Mouse (Mus musculus) midbrain, embryonic 12.5 days (tissue): Measurements from ENCODE around the gene Gm11239. TPM values are rescaled to one million over a fixed set of nuclear protein-coding genes. Genes with fewer than 3 reads are reported as not detected.
"Not testable (repeated sequence)": the region's sequence is repeated elsewhere in the genome, so short reads cannot be mapped to it uniquely, and the experiment has no call there.

Experiments used
- ATAC-seq: fragments of 200-750 bp; cut with Nextera tagmentation; 2 replicates; pipeline ENCODE4 v1.8.0; 2017; ENCODE audit warnings: low read depth, moderate TSS enrichment, moderate library complexity; ENCODE audit not compliant: low FRiP score
- H3K27ac ChIP-seq: fragments of 300-500 bp; sonication (generic); replicated peaks from 2 replicates; pipeline ENCODE4 v1.5.1; 2016; ENCODE audit warnings: mild to moderate bottlenecking
- H3K27me3 ChIP-seq: fragments of 300-500 bp; sonication (generic); 2 replicates; pipeline ENCODE4 v1.6.1; 2016; ENCODE audit warnings: mild to moderate bottlenecking
- H3K36me3 ChIP-seq: fragments of 300-500 bp; sonication (generic); 2 replicates; pipeline ENCODE4 v1.6.1; 2016
- H3K4me1 ChIP-seq: fragments of 300-500 bp; sonication (generic); 2 replicates; pipeline ENCODE4 v1.6.1; 2016
- H3K4me2 ChIP-seq: fragments of 300-500 bp; sonication (generic); replicated peaks from 2 replicates; pipeline ENCODE4 v1.6.1; 2016; ENCODE audit warnings: mild to moderate bottlenecking, moderate library complexity
- H3K4me3 ChIP-seq: fragments of 300-500 bp; sonication (generic); 2 replicates; pipeline ENCODE4 v1.5.1; 2016; ENCODE audit warnings: mild to moderate bottlenecking
- H3K9ac ChIP-seq: fragments of 300-500 bp; sonication (generic); replicated peaks from 2 replicates; pipeline ENCODE4 v1.6.1; 2016; ENCODE audit warnings: mild to moderate bottlenecking, moderate library complexity
- H3K9me3 ChIP-seq: fragments of 300-500 bp; sonication (generic); 2 replicates; pipeline ENCODE4 v1.6.1; 2016; ENCODE audit warnings: mild to moderate bottlenecking
- WGBS: fragments of 180-500 bp; shearing (Covaris S2); methylation state at CpG from one replicate; pipeline ENCODE4 v1.1.7; 2016; 5-methylcytosine and 5-hydroxymethylcytosine counted together
- polyA plus RNA-seq: library from polyadenylated mRNA; unstranded; fragments of >200 nt; fragmentation: Nextera tagmentation; extraction: Ambion mirVana; gene quantifications from 2 replicates; pipeline ENCODE4 v1.2.1, GENCODE M21; 2016

Gm11239 gene
- polyA plus RNA-seq, result not detected in 2 replicates

DNA sequence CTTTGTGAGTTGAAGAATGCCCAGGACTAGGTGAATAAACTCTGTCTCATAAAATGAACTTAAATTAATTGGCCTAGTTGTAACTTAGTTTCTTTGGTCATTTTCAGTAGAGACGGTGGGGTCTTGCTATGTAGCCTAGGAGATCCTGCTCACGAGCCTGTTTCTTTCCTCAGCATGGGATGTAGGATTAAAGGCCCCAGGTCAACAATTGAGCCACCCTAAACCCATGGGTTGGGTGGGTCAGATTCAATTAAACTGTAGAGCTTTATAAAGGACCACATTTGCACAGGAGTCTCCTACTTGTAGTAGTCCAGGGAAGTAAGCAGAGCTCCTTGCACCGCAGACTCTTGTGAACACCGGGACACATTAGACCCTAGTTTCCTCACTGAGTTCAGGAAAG, at the start of gene Gm11239:
Gene Gm11239, plus strand, starts transcription at position 301 of the 400 bp plus-strand sequence.
- not testable (repeated sequence) for H3K4me1 ChIP-seq, H3K9ac ChIP-seq, H3K4me2 ChIP-seq, H3K36me3 ChIP-seq, H3K27me3 ChIP-seq, H3K27ac ChIP-seq, ATAC-seq, H3K4me3 ChIP-seq, H3K9me3 ChIP-seq
- WGBS, result no CpG with 5 or more reads among the region's 4 CpGs

DNA sequence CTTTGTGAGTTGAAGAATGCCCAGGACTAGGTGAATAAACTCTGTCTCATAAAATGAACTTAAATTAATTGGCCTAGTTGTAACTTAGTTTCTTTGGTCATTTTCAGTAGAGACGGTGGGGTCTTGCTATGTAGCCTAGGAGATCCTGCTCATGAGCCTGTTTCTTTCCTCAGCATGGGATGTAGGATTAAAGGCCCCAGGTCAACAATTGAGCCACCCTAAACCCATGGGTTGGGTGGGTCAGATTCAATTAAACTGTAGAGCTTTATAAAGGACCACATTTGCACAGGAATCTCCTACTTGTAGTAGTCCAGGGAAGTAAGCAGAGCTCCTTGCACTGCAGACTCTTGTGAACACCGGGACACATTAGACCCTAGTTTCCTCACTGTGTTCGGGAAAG, 45.5 kb upstream of the Gm11239 start, which contains the start of gene Gm11237:
Gene Gm11237, plus strand, starts transcription at position 301 of the 400 bp plus-strand sequence.
- H3K4me3 ChIP-seq, H3K9me3 ChIP-seq, H3K4me1 ChIP-seq, H3K4me2 ChIP-seq, H3K36me3 ChIP-seq, H3K9ac ChIP-seq, H3K27me3 ChIP-seq, H3K27ac ChIP-seq, ATAC-seq: not testable (repeated sequence)
- no CpG with 5 or more reads among the region's 3 CpGs for WGBS

DNA sequence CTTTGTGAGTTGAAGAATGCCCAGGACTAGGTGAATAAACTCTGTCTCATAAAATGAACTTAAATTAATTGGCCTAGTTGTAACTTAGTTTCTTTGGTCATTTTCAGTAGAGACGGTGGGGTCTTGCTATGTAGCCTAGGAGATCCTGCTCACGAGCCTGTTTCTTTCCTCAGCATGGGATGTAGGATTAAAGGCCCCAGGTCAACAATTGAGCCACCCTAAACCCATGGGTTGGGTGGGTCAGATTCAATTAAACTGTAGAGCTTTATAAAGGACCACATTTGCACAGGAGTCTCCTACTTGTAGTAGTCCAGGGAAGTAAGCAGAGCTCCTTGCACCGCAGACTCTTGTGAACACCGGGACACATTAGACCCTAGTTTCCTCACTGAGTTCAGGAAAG, 30.3 kb upstream of the Gm11239 start, which contains the start of gene Gm11236:
Gene Gm11236, plus strand, starts transcription at position 301 of the 400 bp plus-strand sequence.
- not testable (repeated sequence) for H3K9ac ChIP-seq, ATAC-seq, H3K4me3 ChIP-seq, H3K27ac ChIP-seq, H3K4me2 ChIP-seq, H3K27me3 ChIP-seq, H3K4me1 ChIP-seq, H3K36me3 ChIP-seq, H3K9me3 ChIP-seq
- WGBS, result no CpG with 5 or more reads among the region's 4 CpGs

DNA sequence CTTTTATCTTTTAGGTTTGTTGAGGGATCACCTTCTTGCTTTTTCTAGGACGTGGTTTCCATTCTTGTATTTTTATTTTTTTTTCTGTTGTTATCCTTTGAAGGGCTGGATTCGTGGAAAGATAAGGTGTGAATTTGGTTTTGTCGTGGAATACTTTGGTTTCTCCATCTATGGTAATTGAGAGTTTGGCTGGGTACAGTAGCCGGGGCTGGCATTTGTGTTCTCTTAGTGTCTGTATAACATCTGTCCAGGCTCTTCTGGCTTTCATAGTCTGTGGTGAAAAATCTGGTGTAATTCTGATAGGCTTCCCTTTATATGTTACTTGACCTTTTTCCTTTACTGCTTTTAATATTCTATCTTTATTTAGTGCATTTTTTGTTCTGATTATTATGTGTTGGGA, 6.3 kb upstream of the Gm11239 start:
- H3K36me3 ChIP-seq, ATAC-seq, H3K27ac ChIP-seq, H3K27me3 ChIP-seq, H3K4me1 ChIP-seq, H3K4me2 ChIP-seq, H3K4me3 ChIP-seq, H3K9ac ChIP-seq, H3K9me3 ChIP-seq: not testable (repeated sequence)
- 90% methylated on average over 4 of the region's 4 CpGs for WGBS

DNA sequence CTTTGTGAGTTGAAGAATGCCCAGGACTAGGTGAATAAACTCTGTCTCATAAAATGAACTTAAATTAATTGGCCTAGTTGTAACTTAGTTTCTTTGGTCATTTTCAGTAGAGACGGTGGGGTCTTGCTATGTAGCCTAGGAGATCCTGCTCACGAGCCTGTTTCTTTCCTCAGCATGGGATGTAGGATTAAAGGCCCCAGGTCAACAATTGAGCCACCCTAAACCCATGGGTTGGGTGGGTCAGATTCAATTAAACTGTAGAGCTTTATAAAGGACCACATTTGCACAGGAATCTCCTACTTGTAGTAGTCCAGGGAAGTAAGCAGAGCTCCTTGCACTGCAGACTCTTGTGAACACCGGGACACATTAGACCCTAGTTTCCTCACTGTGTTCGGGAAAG, 15.1 kb downstream of the Gm11239 start, which contains the start of gene Gm428:
Gene Gm428, plus strand, starts transcription at position 301 of the 400 bp plus-strand sequence.
- not testable (repeated sequence) for ATAC-seq, H3K9ac ChIP-seq, H3K9me3 ChIP-seq, H3K4me3 ChIP-seq, H3K27ac ChIP-seq, H3K4me1 ChIP-seq, H3K4me2 ChIP-seq, H3K36me3 ChIP-seq, H3K27me3 ChIP-seq
- WGBS, result 96% methylated on average over 2 of the region's 4 CpGs

DNA sequence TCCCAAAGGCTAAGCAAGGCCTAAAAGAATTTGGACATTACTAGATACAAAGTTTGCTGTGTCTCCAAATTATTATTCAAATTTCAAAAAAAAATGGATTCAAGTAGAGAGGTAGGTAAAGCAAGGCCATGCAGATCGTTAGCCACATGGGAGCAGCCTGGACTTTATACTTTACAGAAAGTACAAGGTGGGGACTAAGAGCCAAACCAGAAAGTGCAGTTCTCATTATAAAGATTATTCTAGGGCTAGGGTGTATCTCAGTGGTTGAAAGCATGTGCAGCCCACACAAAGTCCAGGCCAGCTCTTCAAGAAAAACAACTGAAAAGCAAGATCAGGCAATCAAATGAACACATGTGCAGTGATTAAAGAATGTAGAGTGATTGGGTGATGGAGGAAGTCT, 50.6 kb downstream of the Gm11239 start:
- H3K4me2 ChIP-seq, result no peak overlapping the region
- H3K9me3 ChIP-seq, result no peaks in the 10 kb centered on the region
- H3K4me3 ChIP-seq, result no peak overlapping the region
- H3K9ac ChIP-seq, result no peak overlapping the region
- no peaks in the 10 kb centered on the region for H3K27me3 ChIP-seq
- no peak for ATAC-seq
- H3K27ac ChIP-seq, result no peak overlapping the region
- no peaks in the 10 kb centered on the region for H3K4me1 ChIP-seq
- no peaks in the 10 kb centered on the region for H3K36me3 ChIP-seq
- WGBS, result 93% methylated on average over 1 of the region's 1 CpGs

DNA sequence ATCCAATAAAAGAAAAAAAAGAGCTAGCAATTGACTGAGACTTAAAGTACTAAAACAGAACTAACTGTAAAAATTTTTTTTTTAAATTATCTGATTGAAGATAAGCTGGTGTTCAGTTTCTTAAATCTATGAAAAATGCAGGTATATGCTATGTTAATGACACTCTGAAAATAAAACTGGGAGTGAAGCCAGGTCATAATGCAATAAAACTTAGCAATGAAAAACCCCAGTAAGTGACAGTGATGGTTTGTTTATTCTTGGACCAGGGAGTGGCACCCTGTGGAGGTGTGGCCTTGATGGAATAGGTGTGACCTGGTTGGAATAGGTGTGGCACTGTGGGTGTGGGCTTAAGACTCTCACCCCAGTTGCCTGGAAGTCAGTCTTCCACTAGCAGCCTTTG, 51.7 kb downstream of the Gm11239 start:
- no peak overlapping the region for H3K4me2 ChIP-seq
- no peak overlapping the region for H3K4me3 ChIP-seq
- no peak overlapping the region for H3K9ac ChIP-seq
- H3K27me3 ChIP-seq, result no peaks in the 10 kb centered on the region
- ATAC-seq, result no peak
- H3K9me3 ChIP-seq, result no peaks in the 10 kb centered on the region
- H3K27ac ChIP-seq, result no peak overlapping the region
- H3K4me1 ChIP-seq, result no peaks in the 10 kb centered on the region
- H3K36me3 ChIP-seq, result no peaks in the 10 kb centered on the region

Other genes starting within 250 kb of the Gm11239 start
- gene Gm11238, start 60.5 kb upstream of the Gm11239 start, polyA plus RNA-seq, result not detected in 2 replicates
- not detected in 2 replicates for gene Gm11237, start 45.4 kb upstream of the Gm11239 start, polyA plus RNA-seq
- gene Gm11236, start 30.2 kb upstream of the Gm11239 start, polyA plus RNA-seq, result not detected in 2 replicates
- gene Gm428, start 15.2 kb downstream of the Gm11239 start, polyA plus RNA-seq, result not detected in 2 replicates
- 0.14 and 0.27 TPM in 2 replicates for gene Rasef, start 122.6 kb downstream of the Gm11239 start, polyA plus RNA-seq
- not detected in 2 replicates for gene Gm11758, start 207.9 kb downstream of the Gm11239 start, polyA plus RNA-seq
- not detected in 2 replicates for gene Gm11757, start 222.8 kb downstream of the Gm11239 start, polyA plus RNA-seq
- gene Gm13871, start 237.6 kb downstream of the Gm11239 start, polyA plus RNA-seq, result not detected in 2 replicates